Mouse (Mus musculus) lung, postnatal 10 days (tissue): ENCODE measurements around the gene Top2a.

Experiments
- DNase-seq: peaks from one replicate; pipeline ENCODE4 v3.0.0; 2021

Gene Top2a

DNA sequence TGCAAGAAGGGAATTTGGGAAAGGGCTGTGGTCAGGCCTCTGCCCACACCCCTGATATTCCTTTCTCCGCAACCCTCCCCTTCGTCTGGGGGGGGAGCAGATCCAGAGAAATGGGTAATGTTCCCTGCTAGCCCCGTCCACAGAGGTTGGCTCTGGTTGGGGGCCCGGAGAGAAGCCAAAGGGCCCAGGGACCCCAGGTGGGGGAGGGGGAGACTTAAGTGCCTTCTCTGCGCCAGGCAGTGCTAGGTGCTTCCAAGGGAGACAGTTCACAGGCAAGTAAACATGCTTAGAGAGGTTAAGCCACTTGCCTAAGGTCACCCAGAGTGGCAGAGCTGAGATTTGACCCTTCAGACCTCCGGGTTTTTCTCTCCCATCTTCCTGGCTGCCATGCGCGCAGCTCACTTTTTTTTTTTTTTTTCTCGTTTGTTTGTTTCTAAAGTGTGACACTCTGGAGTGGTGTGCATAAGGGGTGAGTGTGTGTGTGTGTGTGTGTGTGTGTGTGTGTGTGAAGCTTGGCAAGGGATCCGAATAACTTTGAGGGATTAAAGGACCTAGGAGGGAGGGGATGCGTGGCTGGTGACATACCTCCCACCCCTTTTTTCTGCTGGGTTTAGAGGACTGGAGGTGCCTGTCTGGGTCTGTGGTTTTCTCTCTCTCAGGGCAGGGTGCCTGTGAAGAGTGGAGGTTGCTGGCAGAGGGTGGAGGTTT, 78.9 kb downstream of the Top2a start:
- peak; percentile 58 for DNase-seq

DNA sequence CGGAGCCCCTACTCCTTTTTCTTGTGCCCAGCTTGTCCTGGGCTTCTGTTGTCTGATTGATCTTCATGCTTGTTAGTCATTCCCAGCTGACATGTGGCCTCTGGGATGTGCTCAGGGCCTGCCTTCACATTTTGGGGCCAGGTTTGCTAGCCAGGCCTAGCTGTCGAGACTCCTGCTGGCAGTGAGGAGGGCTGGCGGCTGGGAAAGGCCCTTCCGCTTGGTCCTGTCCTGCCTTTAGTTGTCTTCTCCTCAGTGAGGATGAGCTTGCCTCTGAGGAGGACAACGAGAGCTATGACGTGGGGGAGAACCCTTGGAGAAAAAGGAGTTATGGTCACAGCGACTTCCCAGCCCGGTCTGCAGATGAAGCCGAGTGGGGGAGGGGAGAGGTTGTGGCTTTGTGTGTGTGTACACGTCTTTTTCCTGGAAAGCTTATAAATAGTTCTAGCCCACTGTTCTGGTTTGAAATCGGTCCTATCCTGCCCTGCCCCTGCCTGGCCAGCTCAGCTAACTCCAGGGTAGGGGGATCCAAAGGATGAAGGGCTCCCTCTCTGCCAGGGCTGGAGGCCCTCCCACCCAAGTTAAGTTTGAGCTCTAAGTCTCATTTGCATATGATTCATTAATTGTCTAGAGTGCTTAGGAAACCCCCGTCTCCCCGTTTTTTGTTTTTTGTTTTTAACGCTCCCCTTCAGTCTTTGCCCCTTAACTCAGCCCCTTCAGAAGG, 80.1 kb downstream of the Top2a start:
- DNase-seq = peak; percentile 80
